Mouse (Mus musculus) skeletal muscle tissue, adult 2 months (tissue): ENCODE measurements around the gene Hist2h2aa1.
"Not testable (repeated sequence)": the region's sequence is repeated elsewhere in the genome, so short reads cannot be mapped to it uniquely, and the experiment has no call there.

Source experiments
- DNase-seq: peaks from one replicate; pipeline ENCODE4 v3.0.0-alpha.2; 2012; ENCODE audit warnings: low read depth, low spot score

The Hist2h2aa1 gene

GRCm38 (mm10) chr3:96277800-96278624, 32.7 kb downstream of the Hist2h2aa1 start:
- peak; percentile 89 for DNase-seq

- no peak for DNase-seq
Measured at GRCm38 (mm10) chr3:96280660-96281059, 35.4 kb downstream of the Hist2h2aa1 start.

- no peak for DNase-seq
Measured at GRCm38 (mm10) chr3:96284457-96284856, 39.2 kb downstream of the Hist2h2aa1 start.

GRCm38 (mm10) chr3:96287334-96287733, 42.0 kb downstream of the Hist2h2aa1 start:
- not testable (repeated sequence) for DNase-seq

GRCm38 (mm10) chr3:96289201-96289600, 43.9 kb downstream of the Hist2h2aa1 start:
- DNase-seq = no peak

GRCm38 (mm10) chr3:96290727-96291126, 45.4 kb downstream of the Hist2h2aa1 start:
- not testable (repeated sequence) for DNase-seq

- no peak for DNase-seq
Measured at GRCm38 (mm10) chr3:96292641-96293040, 47.3 kb downstream of the Hist2h2aa1 start.

GRCm38 (mm10) chr3:96293368-96293767, 48.1 kb downstream of the Hist2h2aa1 start:
- DNase-seq = no peak

- DNase-seq = no peak
Measured at GRCm38 (mm10) chr3:96293787-96294186, 48.5 kb downstream of the Hist2h2aa1 start, which contains the start of gene Fcgr1. Fcgr1 (minus strand) TSS chr3:96293969.
